Mouse (Mus musculus) gastrocnemius, adult 18-20 months (tissue): ENCODE results near the gene Ppp2r2c. TPM values are rescaled to one million over a fixed set of nuclear protein-coding genes. Genes with fewer than 3 reads are reported as not detected.

Source experiments
- DNase-seq: peaks from one replicate; pipeline ENCODE4 v3.0.0; 2021; ENCODE audit warnings: low spot score
- total RNA-seq, 2 experiments: library from RNA; stranded (reverse); gene quantifications; 2 replicates each; pipeline ENCODE4 v1.2.3; 2021

Ppp2r2c gene
- total RNA-seq, 2 experiments from 2014 or later, result 0.55 to 0.74 TPM

DNA sequence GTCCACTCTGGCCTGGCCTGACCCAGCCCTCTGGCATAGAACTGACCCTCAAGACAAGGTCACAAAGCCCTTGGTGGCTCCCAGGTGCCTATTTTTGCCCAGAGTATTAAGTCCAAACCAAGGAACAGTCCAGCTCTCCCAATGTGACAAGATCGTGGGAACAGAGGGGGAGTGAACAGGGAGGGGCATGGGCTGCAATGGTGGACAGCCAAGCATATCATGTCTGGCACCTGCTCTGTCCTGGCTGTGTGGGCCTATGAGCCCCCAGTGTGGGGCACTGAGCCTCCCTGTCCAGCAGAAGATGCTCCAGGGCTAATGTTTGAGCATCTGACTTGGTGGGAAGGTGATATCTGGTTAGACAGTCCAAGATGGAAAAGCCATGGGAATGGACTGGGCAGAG lies 118.3 kb downstream of the Ppp2r2c start:
- DNase-seq, result no peak

DNA sequence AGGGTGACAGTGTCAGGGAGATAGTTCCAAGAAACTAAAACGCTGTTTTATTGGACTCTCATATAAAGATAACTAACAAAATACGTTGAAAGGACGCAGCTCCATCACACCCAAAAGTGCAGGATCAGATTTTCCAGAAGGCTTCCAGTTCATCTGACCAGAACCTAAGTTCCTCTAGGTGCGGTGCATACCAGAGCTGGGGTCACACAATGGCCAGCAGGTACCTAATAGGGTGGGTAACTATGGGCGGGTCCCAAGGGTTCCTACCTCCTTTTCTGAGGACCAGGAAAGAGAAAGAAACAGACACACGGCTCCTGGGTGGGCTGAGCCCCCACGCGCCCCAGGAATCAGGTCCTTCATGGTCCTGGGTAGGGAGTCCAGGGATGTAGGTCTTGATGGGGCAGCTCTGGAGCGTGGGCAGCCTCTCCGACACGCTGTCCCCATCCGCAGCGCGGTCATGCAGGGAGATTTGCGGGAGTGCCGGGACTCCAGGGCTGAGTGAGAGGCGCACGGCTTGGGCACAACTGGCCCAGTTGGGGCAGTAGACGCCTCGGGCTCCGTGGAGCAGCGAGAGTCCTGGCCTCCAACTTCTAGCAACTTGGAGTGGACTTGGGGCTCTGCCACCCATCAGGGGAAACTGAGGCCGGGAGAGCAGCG lies 119.9 kb downstream of the Ppp2r2c start:
- DNase-seq, result no peak

DNA sequence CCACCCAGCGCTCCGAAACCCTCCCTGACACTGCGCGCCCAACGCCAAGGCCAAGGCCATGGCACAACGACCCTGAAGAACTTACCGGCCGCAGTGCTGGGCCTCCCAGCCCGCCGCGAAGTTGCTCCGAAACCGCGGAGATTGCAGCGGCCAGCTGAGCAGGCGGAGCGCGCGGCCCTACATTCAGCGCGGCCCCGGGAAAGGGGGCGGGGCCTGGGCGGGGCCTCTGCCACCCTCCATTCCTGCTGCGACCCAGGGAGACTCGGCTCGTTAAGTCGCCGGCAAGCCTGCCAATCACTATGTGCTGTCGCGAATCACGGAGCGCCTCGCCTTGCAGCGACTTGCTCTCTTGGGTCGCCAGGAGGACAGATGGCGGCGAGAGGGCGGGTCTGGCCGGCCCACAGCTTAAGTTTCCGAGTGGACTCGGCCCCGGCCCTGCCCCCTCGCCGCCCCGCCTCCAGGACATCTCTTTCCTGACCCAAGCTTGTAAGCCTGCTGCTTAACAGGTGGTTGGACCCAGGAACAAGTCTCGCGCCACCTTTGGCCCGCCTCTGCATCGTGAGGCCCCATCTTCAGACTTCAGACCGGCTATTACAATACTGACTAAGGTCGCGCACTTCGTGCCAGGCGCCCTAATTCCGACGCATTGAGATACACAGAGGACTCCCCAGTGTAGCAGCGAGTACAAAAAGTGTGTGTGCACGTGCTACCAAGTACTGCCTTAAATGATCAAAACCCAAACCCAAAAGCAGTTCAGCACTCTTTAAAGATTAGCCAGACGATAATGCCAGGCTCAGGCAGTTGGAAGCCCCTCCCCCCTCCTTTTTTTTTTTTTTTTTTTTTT lies 120.7 kb downstream of the Ppp2r2c start, which contains the start of gene Wfs1:
TSS of gene Wfs1 (minus strand) at position 425 of the 844 bp plus-strand sequence.
- DNase-seq, result peak; percentile 98

DNA sequence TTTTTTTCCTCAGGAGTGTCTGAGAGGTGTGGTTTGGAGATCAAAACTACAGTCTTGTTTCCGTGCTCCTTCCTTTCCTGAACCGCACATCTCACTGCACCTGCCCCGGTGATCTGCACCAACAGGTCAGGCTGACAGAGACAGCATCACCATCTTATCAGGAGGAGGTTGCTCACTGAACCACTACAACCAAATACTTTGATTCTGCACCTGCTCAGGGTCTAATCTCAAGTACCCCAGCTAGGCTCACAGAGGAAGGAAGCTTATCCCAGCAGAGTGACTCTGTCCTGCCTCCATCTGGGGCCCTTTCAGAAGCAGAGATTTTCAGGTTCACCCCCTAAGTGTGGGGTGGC lies 121.3 kb downstream of the Ppp2r2c start:
- DNase-seq, result no peak

DNA sequence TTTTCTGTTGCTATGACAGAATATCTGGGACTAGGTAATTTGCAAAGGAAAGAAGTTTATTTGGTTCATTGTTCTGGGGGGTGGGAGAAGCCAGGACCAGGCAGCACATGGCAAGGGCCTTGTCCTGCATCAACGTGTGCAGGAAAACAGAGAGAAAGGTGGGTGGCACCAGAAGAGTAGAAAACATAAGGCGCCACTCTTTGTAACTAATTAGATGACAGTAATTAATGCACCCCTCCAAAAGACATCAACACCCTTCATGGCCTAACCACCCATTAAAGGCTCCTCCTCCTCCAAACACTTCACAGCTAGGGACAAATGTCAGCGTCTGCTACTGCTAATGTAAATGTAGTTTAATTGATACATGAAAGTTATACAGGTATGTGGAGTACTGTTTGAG lies 121.9 kb downstream of the Ppp2r2c start:
- no peak for DNase-seq

DNA sequence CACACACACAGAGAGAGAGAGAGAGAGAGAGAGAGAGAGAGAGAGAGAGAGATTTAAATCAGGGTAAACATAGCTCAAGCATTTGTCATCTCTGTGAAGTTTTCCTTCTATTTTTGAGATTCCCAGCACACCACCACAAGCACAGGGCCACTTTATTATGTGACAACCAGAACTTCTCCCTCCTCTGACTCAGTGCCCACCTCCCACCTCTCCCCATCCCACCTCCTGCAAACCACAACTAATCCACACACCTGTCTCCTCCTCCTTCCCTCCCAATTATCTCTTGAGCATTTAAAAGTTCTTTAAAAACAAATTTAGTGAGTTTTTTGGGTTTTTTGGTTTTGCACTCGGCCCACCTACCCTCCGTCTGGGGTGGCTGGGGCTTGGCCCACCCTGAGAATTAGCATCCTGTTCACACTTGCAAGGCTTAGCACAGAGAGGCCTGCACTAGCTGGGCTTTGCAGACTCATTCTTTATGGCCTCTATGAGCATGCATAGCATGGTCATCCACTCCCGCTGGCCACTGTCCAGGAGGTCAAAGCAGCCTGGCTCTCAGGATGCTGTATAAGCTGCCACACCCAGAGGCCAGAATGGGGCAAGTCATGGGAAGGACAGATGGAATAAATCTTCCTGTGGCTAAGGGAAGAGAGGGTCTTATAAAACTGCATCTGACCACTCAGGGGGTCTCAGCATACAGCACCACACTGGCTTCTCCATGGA lies 122.5 kb downstream of the Ppp2r2c start:
- DNase-seq, result no peak

DNA sequence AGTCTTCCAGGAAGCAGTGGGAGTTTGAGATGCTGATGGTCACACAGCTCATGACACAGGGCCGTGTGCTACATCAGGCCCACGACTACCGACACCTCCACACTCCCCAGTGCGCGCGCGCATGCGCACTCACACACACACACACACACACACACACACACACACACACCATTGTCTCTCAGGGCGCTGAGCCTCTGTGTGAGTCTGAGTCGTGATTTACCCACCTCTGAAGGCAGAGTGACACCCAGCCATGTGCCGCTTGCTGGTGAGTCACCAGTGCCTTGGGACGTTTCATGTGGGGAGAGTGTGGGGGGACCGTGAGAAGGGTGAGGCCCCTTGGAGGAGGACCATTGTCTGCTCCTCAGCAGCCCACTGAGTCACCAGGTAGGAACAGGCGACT lies 128.1 kb downstream of the Ppp2r2c start:
- no peak for DNase-seq

DNA sequence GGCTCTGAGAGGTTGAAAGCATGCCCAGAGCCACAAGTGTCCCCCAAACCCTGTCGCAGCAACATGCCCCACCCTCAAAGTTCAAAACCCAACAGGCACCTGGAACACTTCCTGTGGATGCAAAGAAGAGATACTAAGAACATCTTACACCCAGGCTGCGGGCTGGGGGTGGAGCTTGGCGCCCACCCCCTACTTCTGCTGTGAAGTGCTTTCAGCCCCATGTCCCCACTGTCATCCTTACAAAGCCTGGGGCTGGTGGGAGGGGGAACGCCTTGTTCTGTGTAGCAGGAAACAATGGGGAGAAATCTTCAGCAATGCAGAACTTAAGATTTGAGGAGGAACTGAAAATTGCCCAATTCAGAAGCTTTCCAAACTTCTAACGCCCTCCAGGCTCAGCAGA lies 129.7 kb downstream of the Ppp2r2c start:
- no peak for DNase-seq

DNA sequence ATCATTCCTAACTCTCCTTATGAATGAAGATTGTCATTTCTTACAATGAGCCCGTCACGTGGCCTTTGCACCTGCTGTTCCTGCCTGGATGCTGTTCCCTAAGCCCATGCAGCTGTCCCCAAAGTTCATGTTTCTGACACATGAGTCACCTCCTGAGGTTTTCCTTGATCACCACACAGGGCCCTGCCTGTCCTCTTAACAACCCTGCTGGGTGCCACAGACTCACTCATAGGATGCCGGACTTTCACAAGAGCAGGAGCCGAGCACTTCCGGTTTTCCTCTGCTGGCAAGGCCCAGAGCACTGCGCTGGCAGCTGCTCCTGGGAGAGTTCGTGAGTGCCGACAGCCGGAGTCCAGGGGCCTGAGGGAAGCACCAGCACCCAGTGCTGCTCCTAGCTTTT lies 132.7 kb downstream of the Ppp2r2c start:
- no peak for DNase-seq

DNA sequence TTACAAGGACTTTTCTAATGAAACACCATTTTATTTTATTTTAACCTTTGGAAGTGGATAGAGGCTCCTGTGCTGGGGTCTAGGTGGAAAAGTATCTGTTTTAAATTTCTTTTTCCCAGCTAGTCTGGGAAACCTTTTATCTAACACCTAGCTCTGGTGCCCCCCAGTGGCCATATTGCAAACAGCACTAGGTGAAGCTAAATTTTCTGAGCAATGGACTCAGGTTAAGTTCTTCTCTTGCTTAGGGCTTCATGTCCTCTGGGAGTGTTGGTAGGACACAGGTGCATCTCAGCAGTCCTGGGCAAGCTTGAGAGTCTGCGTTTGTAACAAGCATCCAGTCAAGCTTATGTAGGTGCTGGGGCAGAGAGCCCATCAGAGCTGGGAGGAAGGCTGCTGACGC lies 133.7 kb downstream of the Ppp2r2c start:
- DNase-seq, result peak; percentile 59

Other genes starting within 250 kb of the Ppp2r2c start
- 10 to 100 TPM; 88.1 to 91.1 TPM for gene D5Ertd579e, start 172.5 kb upstream of the Ppp2r2c start, total RNA-seq
- gene Bloc1s4, start 119.9 kb upstream of the Ppp2r2c start, total RNA-seq, result 10 to 100 TPM in 1 of 2 experiments, 1 to 10 TPM in 1; 9.4 to 10.1 TPM
- 100 to 1,000 TPM; 213 to 228 TPM for gene Mrfap1, start 71.7 kb upstream of the Ppp2r2c start, total RNA-seq
- gene Man2b2, start 37.9 kb upstream of the Ppp2r2c start, total RNA-seq, result 1 to 10 TPM; 5.6 to 7.2 TPM
- 10 to 100 TPM; 57.7 to 80.4 TPM for gene Wfs1, start 120.7 kb downstream of the Ppp2r2c start, total RNA-seq
- gene Gm1043, start 216.9 kb downstream of the Ppp2r2c start, total RNA-seq, result not detected